Mouse (Mus musculus): ENCODE data around the gene Fcer1g.
A peak's percentile ranks its signal among the peaks of the same experiment; 100 is the strongest.

The Fcer1g gene

GRCm38 (mm10) chr1:171216241-171216955 is 17.8 kb downstream of the Fcer1g start:
- no peak for DNase-seq (ENCODE audit: low spot score)

DNA sequence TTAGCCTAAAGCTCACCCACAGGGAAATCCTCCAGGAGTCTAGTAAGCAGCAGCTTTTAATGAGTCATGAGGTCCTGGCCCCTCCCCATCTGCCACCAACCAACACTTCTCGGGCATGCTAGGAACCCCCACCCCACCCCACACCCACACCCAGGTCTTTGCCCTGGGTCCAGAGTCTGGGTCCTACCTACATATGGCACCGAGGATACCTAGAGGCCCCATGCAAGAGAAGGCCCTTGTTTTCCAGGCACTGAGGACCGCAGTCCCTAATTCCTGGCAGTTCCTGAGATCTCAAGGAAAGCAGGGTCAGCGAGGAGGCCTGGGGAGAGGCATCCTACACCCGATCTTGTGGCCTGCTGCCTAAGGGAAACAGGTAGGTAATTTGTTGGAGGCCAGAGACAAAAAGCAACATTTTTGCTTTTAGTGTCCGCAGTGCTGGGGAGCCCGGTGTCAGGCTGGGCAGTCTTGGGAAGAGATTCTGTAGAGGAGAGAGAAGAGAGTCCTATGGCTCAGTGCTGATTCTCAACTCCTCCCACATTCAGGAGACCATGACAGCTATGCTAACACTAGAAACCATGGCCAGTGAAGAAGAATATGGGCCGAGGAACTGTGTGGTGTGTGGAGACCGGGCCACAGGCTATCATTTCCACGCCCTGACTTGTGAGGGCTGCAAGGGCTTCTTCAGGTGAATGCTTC is 20.2 kb downstream of the Fcer1g start, which contains the start of gene Nr1i3:
Gene Nr1i3 (plus strand): TSS at position 170 of the 696 bp plus-strand sequence.
- DNase-seq (ENCODE audit: low spot score) = no peak

DNA sequence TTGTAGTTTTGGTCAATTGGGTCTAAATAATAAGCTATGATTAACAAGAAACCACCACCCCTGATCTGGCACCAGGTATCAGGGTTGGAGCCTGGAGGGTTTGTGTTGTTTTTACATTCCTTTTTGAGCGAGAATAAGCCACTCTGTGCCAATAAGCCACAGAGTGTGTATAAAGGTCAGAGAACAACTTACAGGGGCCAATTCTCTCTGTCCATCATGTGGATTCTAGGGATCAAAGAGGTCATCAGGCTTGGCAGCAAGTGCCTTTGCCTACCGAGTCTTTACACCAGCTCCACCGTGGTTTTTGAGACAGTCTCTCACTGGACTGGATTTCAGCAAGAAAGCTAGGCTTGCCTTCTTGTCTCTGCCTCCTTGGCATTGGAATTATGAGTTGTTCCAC is 21.3 kb downstream of the Fcer1g start:
- DNase-seq (ENCODE audit: low spot score) = no peak

DNA sequence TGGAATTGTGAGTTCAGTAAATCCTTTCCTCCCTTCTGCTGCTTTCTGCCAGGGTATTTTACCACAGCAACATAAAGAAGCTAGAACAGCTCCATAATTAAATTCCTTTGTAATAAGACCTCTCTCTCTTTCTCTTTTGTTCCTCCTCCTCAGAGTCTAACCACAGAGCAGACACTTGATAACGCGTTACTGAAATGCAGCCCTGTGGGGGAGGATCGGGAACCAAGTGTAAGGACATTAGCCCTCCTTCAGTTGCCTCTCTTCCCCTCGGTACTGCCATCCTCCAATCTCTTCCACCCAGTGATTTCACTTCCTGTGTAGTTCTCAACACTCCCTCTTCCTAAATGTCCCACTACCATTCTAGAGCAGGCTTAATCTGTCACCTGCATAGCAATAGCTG is 24.8 kb downstream of the Fcer1g start:
- DNase-seq (ENCODE audit: low spot score) = no peak

GRCm38 (mm10) chr1:171205704-171206493 is 28.3 kb downstream of the Fcer1g start:
- DNase-seq (ENCODE audit: low spot score) = no peak

GRCm38 (mm10) chr1:171204249-171204644 is 29.9 kb downstream of the Fcer1g start:
- peak; percentile 66 for DNase-seq (ENCODE audit: low spot score)

- no peak for DNase-seq (ENCODE audit: low spot score)
These were observed 30.5 kb downstream of the Fcer1g start for GRCm38 (mm10) chr1:171203471-171204248.

DNA sequence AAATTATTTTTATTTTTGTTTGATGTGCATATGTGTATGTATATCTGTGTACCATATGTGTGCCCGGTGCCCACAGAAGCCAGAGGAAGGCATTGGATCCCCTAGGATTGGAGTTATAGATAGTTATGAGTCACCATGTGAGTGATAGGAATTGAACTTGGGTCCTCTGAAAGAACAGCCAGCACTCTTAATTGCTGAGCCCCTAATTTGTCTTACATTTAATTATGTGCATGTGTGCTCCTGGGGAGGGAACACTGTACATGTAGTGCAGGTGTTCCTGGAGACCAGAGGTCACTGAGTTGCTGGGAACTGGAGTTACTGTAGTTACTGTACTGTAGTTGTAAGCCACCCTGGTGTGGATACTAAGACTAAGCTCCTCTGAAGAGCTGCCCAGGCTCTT is 33.4 kb downstream of the Fcer1g start:
- DNase-seq (ENCODE audit: low spot score) = no peak

DNA sequence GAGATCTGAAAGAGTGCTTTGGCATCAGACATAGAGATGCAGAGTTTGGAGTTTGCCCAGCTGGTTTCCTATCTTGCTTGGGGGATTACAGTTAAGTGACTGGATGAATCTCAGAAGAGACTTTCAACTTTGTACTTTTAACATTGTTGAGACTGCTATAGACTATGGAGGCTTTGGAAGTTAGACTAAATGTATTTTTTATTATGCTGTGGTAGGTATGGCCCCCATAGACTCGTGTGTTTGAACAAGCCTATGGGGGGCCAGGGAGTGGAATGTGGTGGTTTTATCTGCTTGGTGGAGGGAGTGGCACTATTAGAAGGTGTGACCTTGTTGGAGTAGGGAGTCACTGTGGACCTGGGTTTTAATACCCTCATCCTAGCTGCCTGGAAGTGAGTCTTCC is 34.6 kb downstream of the Fcer1g start:
- DNase-seq (ENCODE audit: low spot score) = no peak

GRCm38 (mm10) chr1:171195887-171196397 is 38.2 kb downstream of the Fcer1g start, which contains the start of gene Pcp4l1:
Gene Pcp4l1, minus strand, starts transcription at chr1:171196268.
- peak; percentile 75 for DNase-seq (ENCODE audit: low spot score)

DNA sequence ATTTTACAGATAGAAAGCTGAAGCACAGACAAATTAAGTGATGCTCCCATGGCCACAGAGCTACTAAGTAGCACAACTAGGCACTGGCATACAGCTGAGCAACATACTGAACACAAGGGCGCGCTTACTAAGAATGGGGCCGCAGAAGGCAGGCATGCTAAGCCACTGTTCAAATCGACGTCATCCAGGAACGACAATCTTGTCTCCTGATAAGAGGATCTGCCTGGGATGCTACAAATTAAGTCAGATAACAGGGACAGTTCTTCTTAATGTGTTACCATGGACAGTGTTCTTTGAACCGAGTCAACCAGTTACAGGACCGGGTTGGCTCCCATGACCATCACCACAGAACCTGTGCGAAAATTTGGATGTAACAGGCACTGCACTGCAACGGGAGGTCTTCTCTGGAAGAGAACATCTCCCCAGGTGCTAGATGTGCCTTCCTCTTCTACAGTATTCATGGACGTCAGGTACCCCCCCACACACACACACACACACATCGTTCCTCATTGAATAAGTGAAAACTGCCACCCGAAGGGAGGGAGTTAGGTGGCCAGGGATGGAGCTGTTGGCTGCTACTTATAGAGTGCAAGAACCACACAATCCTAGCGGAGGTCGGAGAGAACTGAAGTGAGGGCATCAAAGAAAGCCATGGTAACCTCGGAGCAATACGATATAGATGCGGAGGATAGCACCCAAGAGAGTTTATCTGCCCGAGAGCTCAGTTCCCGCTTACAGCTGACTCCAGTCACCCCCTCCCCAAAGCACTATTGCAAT is 38.9 kb downstream of the Fcer1g start:
- no peak for DNase-seq (ENCODE audit: low spot score)

- DNase-seq (ENCODE audit: low spot score) = no peak
These were observed 40.0 kb downstream of the Fcer1g start for GRCm38 (mm10) chr1:171193911-171194830.

DNA sequence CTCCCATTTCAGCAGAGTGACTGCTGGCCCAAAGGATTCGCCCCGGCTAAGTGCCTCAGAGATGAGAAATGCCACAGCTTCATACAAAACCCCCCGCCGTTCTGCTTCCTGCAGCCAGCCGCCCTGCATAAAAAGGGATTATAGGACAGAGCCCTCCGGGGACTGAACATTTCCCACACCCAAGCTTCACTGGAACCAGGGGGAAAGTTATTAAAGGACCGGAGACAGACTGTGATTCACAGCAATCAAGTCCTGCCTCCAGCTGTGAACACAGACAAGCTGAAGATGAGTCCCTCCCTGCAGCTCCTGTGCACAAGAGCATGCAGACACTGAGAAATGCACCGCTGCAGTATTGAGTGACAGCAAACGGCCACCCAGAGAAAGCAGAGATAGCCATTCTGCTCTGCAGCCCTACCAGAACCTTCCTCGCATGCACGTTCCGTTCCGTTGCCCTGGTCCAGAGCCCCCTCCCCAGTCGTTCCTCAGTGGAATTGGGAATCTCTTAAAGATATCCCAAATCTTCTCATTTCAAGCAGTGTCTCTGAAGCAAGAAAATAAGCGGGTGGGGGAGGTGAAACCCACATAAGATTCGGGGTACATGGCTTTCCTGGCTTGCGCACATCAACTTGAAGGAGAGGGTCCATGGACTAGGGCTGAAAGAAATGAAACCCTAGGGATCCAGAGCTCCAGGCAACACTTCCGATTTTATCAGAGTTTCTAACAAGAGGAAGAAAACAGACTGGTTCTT is 40.9 kb downstream of the Fcer1g start:
- no peak for DNase-seq (ENCODE audit: low spot score)

DNA sequence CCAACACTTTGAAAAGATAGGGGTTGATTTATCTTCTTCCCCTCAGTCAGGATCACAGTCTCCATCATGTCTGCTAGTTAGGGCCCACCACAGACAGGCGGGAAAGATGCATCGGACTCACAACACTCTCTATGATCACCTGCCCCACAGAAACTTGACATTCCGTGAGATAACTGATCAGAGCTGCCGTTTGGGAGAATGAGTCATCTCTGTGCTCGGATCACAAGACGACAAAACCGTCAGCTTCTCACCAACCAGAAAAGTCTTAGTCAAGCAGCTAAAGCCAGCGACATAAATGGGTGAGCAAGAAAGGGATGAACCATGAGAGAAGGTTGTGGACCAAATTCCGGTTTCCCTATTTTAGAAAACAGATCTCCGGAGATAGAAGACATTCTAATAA is 41.9 kb downstream of the Fcer1g start:
- no peak for DNase-seq (ENCODE audit: low spot score)

GRCm38 (mm10) chr1:171190832-171191231 is 43.3 kb downstream of the Fcer1g start:
- DNase-seq (ENCODE audit: low spot score) = no peak

- DNase-seq (ENCODE audit: low spot score) = no peak
These were observed 44.6 kb downstream of the Fcer1g start for GRCm38 (mm10) chr1:171189476-171190114.

GRCm38 (mm10) chr1:171189046-171189445 is 45.1 kb downstream of the Fcer1g start:
- no peak for DNase-seq (ENCODE audit: low spot score)

- DNase-seq (ENCODE audit: low spot score) = no peak
These were observed 46.1 kb downstream of the Fcer1g start for GRCm38 (mm10) chr1:171187851-171188700.
